Mouse (Mus musculus): ENCODE data around the gene Sorcs3.

- TF ChIP-seq CTCF (IDR thresholded peaks at IDR 0.05; ENCODE audit: low read depth) (no peak), EP300 (IDR thresholded peaks at IDR 0.05; ENCODE audit: low read depth) (no peak)
Measured at GRCm38 (mm10) chr19:48548143-48548881, 342.5 kb downstream of the Sorcs3 start.

All from heart, postnatal 0 days (tissue).